Mouse (Mus musculus) liver, postnatal 0 days (tissue): ENCODE measurements at regions not wholly inside any gene's neighbourhood (a gene's known extent, or its start where the extent isn't known, plus 50 kb on each side); places are given as distances from the start of the nearest gene placed in this dataset.

Experiments
- CTCF ChIP-seq: sonication (generic); IDR thresholded peaks from 2 replicates; pipeline ENCODE4 v1.5.1; 2016; ENCODE audit warnings: antibody characterized with exemption, low read depth
- EP300 ChIP-seq: IDR thresholded peaks from 2 replicates; pipeline ENCODE4 v1.6.1; 2016; ENCODE audit warnings: antibody characterized with exemption, low read depth, mild to moderate bottlenecking

GRCm38 (mm10) chr5:38945903-38946686 lies 69.5 kb upstream of the Clnk start:
- no peak for TF ChIP-seq CTCF
- TF ChIP-seq EP300 = no peak
